Mouse (Mus musculus): ENCODE data around the gene Adcy2. TPM values are rescaled to one million over a fixed set of nuclear protein-coding genes. Genes with fewer than 3 reads are reported as not detected.

Gene Adcy2
- polyA plus RNA-seq, 1 experiment from 2014 or later = 0.63 TPM

- Histone ChIP-seq H3K9me3 (no peaks in the 10 kb centered on the region), H3K4me2 (no peak overlapping the region), H3K4me3 (no peak overlapping the region), H3K9ac (no peak overlapping the region), H3K36me3 (no peaks in the 10 kb centered on the region), H3K27me3 (replicated peaks) (no peaks in the 10 kb centered on the region), H3K27ac (replicated peaks) (no peak overlapping the region), H3K4me1 (no peaks in the 10 kb centered on the region)
- ATAC-seq (ENCODE audit: extremely low read depth, insufficient number of reproducible peaks, low FRiP score, low TSS enrichment) = no peak
- 69% methylated on average over 6 of the region's 6 CpGs for WGBS
Observed at GRCm38 (mm10) chr13:68868776-68869175, 130.6 kb downstream of the Adcy2 start.

DNA sequence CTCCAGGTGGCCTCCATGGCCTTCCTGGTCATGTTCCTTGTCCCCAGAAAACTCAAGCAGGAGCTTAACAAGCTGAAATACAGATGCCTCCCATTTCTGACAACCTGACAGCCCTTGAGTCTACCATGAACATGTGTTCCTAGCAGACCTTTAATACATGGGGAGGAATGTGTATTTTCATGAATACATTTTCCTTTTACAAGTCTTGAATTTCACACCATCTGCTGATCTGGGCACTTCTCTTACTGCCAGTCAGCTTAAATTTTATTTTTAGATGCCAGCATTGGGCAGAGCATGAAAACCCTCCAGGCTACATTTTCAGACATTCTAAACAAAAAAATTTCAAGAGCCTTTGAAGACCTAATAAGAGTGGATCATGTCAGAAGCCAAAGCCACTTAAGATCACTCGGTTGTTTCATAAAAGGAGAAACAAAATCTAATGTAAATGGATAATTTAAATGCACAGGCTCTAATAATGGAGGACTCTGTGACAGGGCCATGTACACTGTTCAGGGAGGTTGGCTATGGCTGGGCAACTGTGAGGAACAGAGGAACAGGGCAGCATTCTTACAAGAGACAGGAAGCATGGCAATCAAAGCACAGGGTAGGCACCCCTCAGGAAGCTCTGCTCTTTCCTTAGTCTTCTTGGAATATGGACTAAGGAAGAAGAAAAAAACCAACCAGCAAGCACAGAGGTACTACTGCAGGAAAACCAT is 131.2 kb downstream of the Adcy2 start:
- no peak overlapping the region for H3K4me3 ChIP-seq
- H3K27ac ChIP-seq (replicated peaks) = no peak overlapping the region
- no peak overlapping the region for H3K9ac ChIP-seq
- no peaks in the 10 kb centered on the region for H3K36me3 ChIP-seq
- ATAC-seq (ENCODE audit: extremely low read depth, insufficient number of reproducible peaks, low FRiP score, low TSS enrichment) = no peak
- H3K4me2 ChIP-seq = no peak overlapping the region
- 59% methylated on average over 1 of the region's 1 CpGs for WGBS
- no peaks in the 10 kb centered on the region for H3K27me3 ChIP-seq (replicated peaks)
- H3K4me1 ChIP-seq = no peaks in the 10 kb centered on the region
- no peaks in the 10 kb centered on the region for H3K9me3 ChIP-seq

DNA sequence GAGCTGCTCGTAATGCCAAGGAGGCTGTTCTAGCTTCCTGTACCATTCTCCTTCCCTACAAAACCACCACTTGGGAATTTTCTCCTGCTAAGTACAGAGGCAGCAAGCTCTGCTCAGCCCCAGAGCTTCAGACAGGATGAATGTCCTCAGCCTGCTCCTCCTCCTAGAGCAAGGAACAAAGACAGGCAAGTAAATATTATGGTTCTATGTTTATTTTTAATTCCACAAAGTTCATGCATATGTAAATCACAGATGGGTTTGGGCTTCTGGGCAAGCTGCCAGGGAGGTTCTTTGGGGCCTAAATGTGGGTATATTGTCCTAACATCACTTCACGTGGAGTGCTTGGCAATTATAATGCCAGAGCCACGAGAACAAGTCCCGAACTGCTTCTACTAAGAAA is 139.3 kb downstream of the Adcy2 start:
- ATAC-seq (ENCODE audit: extremely low read depth, insufficient number of reproducible peaks, low FRiP score, low TSS enrichment) = no peak
- no peak overlapping the region for H3K4me3 ChIP-seq
- no peak overlapping the region for H3K4me2 ChIP-seq
- WGBS = 57% methylated on average over 4 of the region's 4 CpGs
- no peak overlapping the region for H3K27ac ChIP-seq (replicated peaks)
- H3K27me3 ChIP-seq (replicated peaks) = no peaks in the 10 kb centered on the region
- H3K9me3 ChIP-seq = no peaks in the 10 kb centered on the region
- H3K9ac ChIP-seq = no peak overlapping the region
- no peaks in the 10 kb centered on the region for H3K4me1 ChIP-seq
- H3K36me3 ChIP-seq = no peaks in the 10 kb centered on the region

- no peaks in the 10 kb centered on the region for H3K36me3 ChIP-seq
Observed at GRCm38 (mm10) chr13:68848265-68848664, 151.1 kb downstream of the Adcy2 start.

GRCm38 (mm10) chr13:68839517-68839916 is 159.8 kb downstream of the Adcy2 start:
- H3K9me3 ChIP-seq = no peaks in the 10 kb centered on the region
- no peak for ATAC-seq (ENCODE audit: extremely low read depth, insufficient number of reproducible peaks, low FRiP score, low TSS enrichment)
- H3K4me3 ChIP-seq = no peak overlapping the region
- no peak overlapping the region for H3K9ac ChIP-seq
- WGBS = 30% methylated on average over 2 of the region's 2 CpGs
- H3K4me2 ChIP-seq = no peak overlapping the region
- H3K36me3 ChIP-seq = no peaks in the 10 kb centered on the region
- no peaks in the 10 kb centered on the region for H3K4me1 ChIP-seq
- H3K27ac ChIP-seq (replicated peaks) = no peak overlapping the region
- no peaks in the 10 kb centered on the region for H3K27me3 ChIP-seq (replicated peaks)

More at GRCm38 (mm10) chr13:68848265-68848664, 151.1 kb downstream of the Adcy2 start:
- Histone ChIP-seq H3K4me3 (no peak overlapping the region), H3K27me3 (replicated peaks) (no peaks in the 10 kb centered on the region), H3K9ac (no peak overlapping the region), H3K4me2 (no peak overlapping the region), H3K27ac (replicated peaks) (no peak overlapping the region), H3K4me1 (no peaks in the 10 kb centered on the region), H3K9me3 (0 out of 2 replicates have a peak, but pooled peaks cover 3% of the 10 kb centered on the region)
- 58% methylated on average over 3 of the region's 3 CpGs for WGBS
- ATAC-seq (ENCODE audit: extremely low read depth, insufficient number of reproducible peaks, low FRiP score, low TSS enrichment) = no peak

GRCm38 (mm10) chr13:68836183-68836582 is 163.2 kb downstream of the Adcy2 start:
- no peaks in the 10 kb centered on the region for H3K36me3 ChIP-seq
- H3K4me1 ChIP-seq = no peaks in the 10 kb centered on the region
- no peaks in the 10 kb centered on the region for H3K27me3 ChIP-seq (replicated peaks)
- ATAC-seq (ENCODE audit: extremely low read depth, insufficient number of reproducible peaks, low FRiP score, low TSS enrichment) = no peak
- no peak overlapping the region for H3K4me3 ChIP-seq
- no peak overlapping the region for H3K4me2 ChIP-seq
- H3K9ac ChIP-seq = no peak overlapping the region
- H3K9me3 ChIP-seq = no peaks in the 10 kb centered on the region
- H3K27ac ChIP-seq (replicated peaks) = no peak overlapping the region

GRCm38 (mm10) chr13:68835424-68836045 is 163.8 kb downstream of the Adcy2 start:
- WGBS = 66% methylated on average over 8 of the region's 8 CpGs
- Histone ChIP-seq H3K27me3 (replicated peaks) (no peaks in the 10 kb centered on the region), H3K4me1 (no peaks in the 10 kb centered on the region), H3K4me3 (no peak overlapping the region), H3K9me3 (no peaks in the 10 kb centered on the region), H3K36me3 (no peaks in the 10 kb centered on the region), H3K27ac (replicated peaks) (no peak overlapping the region), H3K4me2 (no peak overlapping the region), H3K9ac (no peak overlapping the region)
- ATAC-seq (ENCODE audit: extremely low read depth, insufficient number of reproducible peaks, low FRiP score, low TSS enrichment) = no peak

DNA sequence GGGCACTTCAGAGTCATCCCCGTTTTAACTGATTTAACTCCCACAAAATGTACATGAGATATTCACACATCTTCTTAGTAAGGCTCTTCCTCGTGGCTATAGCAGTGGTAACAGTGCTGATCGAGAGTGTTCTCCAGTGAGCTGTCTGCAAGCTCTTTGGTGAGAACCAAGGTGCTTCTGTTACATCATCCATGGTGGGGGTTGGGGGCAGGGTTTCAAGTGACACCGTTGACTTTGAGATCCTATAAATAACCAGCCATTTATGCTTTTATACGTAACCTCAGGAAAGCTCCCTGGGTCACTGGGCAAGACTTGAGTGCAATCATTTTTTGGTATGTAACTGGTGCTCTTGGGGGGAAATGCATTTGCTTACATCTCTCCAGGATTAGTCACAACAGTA is 167.2 kb downstream of the Adcy2 start:
- no peaks in the 10 kb centered on the region for H3K36me3 ChIP-seq
- no peak for ATAC-seq (ENCODE audit: extremely low read depth, insufficient number of reproducible peaks, low FRiP score, low TSS enrichment)
- H3K4me1 ChIP-seq = no peaks in the 10 kb centered on the region
- no peak overlapping the region for H3K27ac ChIP-seq (replicated peaks)
- H3K27me3 ChIP-seq (replicated peaks) = no peaks in the 10 kb centered on the region
- no peak overlapping the region for H3K4me2 ChIP-seq
- peaks cover 4% of the 10 kb centered on the region; the same call in 1 of the 2 replicates for H3K9me3 ChIP-seq
- no peak overlapping the region for H3K4me3 ChIP-seq
- WGBS = 55% methylated on average over 5 of the region's 5 CpGs
- H3K9ac ChIP-seq = no peak overlapping the region

DNA sequence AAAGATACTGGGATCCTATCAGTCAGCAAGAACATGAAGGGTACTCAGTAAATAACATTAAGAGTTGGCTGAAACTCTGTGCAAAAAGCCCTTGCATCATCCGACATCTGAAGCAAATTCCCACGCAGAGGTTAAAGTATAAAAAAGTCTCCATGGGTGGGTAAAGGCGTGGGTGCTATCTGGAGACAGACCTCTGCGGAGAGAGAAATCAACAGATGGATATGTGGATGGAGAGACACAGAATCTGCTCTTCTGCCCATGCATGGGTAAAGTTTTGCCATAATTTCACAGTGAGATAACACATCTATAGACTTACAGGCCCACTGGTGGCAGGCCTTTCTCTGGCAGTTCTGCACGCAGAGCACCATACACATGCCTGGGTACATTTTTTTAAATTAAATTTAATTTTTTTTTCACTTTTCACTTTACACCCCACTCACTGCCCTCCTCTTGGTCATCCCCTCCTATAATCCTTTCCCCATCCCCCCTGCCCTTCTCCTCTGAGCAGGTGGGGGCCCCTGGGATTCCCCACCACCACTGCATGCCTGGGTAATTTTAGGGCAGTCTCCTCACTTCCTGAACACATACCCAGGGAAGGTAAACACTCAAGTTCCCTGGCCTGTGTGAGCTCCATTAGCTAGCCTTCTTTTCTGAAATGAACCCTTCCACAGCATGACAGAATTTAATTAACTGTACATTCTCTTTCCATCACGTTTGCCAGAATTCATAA is 169.1 kb downstream of the Adcy2 start:
- WGBS = 72% methylated on average over 6 of the region's 6 CpGs
- Histone ChIP-seq H3K4me1 (no peaks in the 10 kb centered on the region), H3K27me3 (replicated peaks) (no peaks in the 10 kb centered on the region), H3K4me2 (no peak overlapping the region), H3K9ac (no peak overlapping the region), H3K4me3 (no peak overlapping the region), H3K36me3 (no peaks in the 10 kb centered on the region), H3K9me3 (peaks cover 7% of the 10 kb centered on the region; the same call in 1 of the 2 replicates), H3K27ac (replicated peaks) (no peak overlapping the region)
- no peak for ATAC-seq (ENCODE audit: extremely low read depth, insufficient number of reproducible peaks, low FRiP score, low TSS enrichment)

GRCm38 (mm10) chr13:68828441-68828840 is 170.9 kb downstream of the Adcy2 start:
- Histone ChIP-seq H3K27ac (replicated peaks) (no peak overlapping the region), H3K36me3 (no peaks in the 10 kb centered on the region), H3K27me3 (replicated peaks) (no peaks in the 10 kb centered on the region), H3K4me1 (no peaks in the 10 kb centered on the region), H3K9ac (no peak overlapping the region), H3K4me3 (no peak overlapping the region), H3K4me2 (no peak overlapping the region), H3K9me3 (peaks cover 7% of the 10 kb centered on the region; the same call in 1 of the 2 replicates)
- ATAC-seq (ENCODE audit: extremely low read depth, insufficient number of reproducible peaks, low FRiP score, low TSS enrichment) = no peak
- 80% methylated on average over 4 of the region's 4 CpGs for WGBS

- 92% methylated on average over 1 of the region's 1 CpGs for WGBS
- no peak for ATAC-seq (ENCODE audit: extremely low read depth, insufficient number of reproducible peaks, low FRiP score, low TSS enrichment)
- Histone ChIP-seq H3K27me3 (replicated peaks) (no peaks in the 10 kb centered on the region), H3K9ac (no peak overlapping the region), H3K27ac (replicated peaks) (no peak overlapping the region), H3K4me3 (no peak overlapping the region), H3K4me2 (no peak overlapping the region), H3K9me3 (peaks cover 7% of the 10 kb centered on the region; the same call in 1 of the 2 replicates), H3K4me1 (no peaks in the 10 kb centered on the region), H3K36me3 (no peaks in the 10 kb centered on the region)
Observed at GRCm38 (mm10) chr13:68826461-68826860, 172.9 kb downstream of the Adcy2 start.

All from heart, embryonic 13.5 days (tissue).